ENCODE assay signal across 16 mouse cellular contexts in the genomic region with DNA sequence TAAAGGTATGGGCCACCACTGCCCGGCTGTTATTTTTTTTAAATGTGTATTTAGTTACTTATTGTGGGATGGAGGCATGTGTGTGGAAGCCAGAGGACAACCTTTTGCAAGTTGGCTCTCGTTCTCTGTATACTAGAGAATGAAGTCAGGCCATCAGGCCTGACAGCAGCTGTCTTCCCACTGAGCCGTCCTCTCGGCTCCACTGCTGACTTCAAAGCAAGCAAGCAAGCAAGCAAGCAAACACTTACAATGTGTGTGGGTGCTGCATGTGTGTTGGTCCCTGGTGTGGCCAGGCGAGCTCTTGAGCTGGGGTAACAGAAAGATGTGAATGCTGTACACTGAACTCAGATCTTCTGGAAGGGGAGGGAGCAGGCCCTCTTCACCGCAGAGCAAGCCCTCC. TPM values are rescaled to one million over a fixed set of nuclear protein-coding genes. Genes with fewer than 3 reads are reported as not detected.
A peak's percentile ranks its signal among the peaks of the same experiment; 100 is the strongest.
DNase-seq lines count a peak whose midpoint lies in the region; ATAC-seq and TF ChIP-seq lines count a peak whose summit lies in the region.
"Had no signal": no experiment of that assay in that cellular context is flagged by ENCODE, and none has a peak within 500 bp of the region (broad histone marks: within the 10 kb centered on the region; RNA-seq: fewer than 3 reads in every experiment).

No protein-coding gene starts in this region.

- no peak overlapping the region for H3K9ac ChIP-seq in heart, postnatal 0 days (replicated peaks; ENCODE audit: low read depth, low read length)
- H3K9ac ChIP-seq in stomach, postnatal 0 days (ENCODE audit: low read length), result no peak overlapping the region
- H3K9ac ChIP-seq: embryonic facial prominence, embryonic 13.5 days; liver, embryonic 15.5 days had no signal

- 73% methylated on average over 6 of the region's 6 CpGs for WGBS in heart, postnatal 0 days
- WGBS in stomach, postnatal 0 days, result 68% methylated on average over 6 of the region's 6 CpGs

- peak overlapping the region; percentile 78 for H3K27ac ChIP-seq in heart, postnatal 0 days (ENCODE audit: low read depth)
- H3K27ac ChIP-seq in stomach, postnatal 0 days (replicated peaks), result 0 out of 2 replicates have a peak overlapping the region, but pooled peaks have one; percentile 2
- H3K27ac ChIP-seq: embryonic facial prominence, embryonic 13.5 days; kidney, postnatal 0 days; limb, embryonic 10.5 days; liver, embryonic 15.5 days; macrophage had no signal

- H3K4me2 ChIP-seq in heart, postnatal 0 days (ENCODE audit: low read depth, low read length), result no peak overlapping the region
- H3K4me2 ChIP-seq in stomach, postnatal 0 days (replicated peaks; ENCODE audit: low read depth), result no peak overlapping the region
- H3K4me2 ChIP-seq: embryonic facial prominence, embryonic 13.5 days; liver, embryonic 15.5 days had no signal

- H3K9me3 ChIP-seq in heart, postnatal 0 days (replicated peaks; ENCODE audit: control insufficient read depth, low read length), result no peaks in the 10 kb centered on the region
- no peaks in the 10 kb centered on the region for H3K9me3 ChIP-seq in megakaryocyte, embryonic 14.5 days
- H3K9me3 ChIP-seq in stomach, postnatal 0 days (ENCODE audit: control insufficient read depth, low read length), result no peaks in the 10 kb centered on the region
- H3K9me3 ChIP-seq: embryonic facial prominence, embryonic 13.5 days; limb, embryonic 10.5 days; liver, embryonic 15.5 days had no signal

- H3K36me3 ChIP-seq in heart, postnatal 0 days (replicated peaks; ENCODE audit: control insufficient read depth, insufficient read depth, low read length), result peaks cover 22% of the 10 kb centered on the region
- H3K36me3 ChIP-seq in megakaryocyte, embryonic 14.5 days (replicated peaks; ENCODE audit: low read length), result peaks cover 68% of the 10 kb centered on the region
- H3K36me3 ChIP-seq in stomach, postnatal 0 days (ENCODE audit: control insufficient read depth, insufficient read depth, low read length), result peaks cover 10% of the 10 kb centered on the region

- H3K27me3 ChIP-seq in heart, postnatal 0 days (ENCODE audit: control insufficient read depth, insufficient read depth, low read length), result no peaks in the 10 kb centered on the region
- H3K27me3 ChIP-seq in megakaryocyte, embryonic 14.5 days (replicated peaks), result no peaks in the 10 kb centered on the region
- H3K27me3 ChIP-seq in stomach, postnatal 0 days (ENCODE audit: control insufficient read depth, insufficient read depth, low read length), result no peaks in the 10 kb centered on the region
- H3K27me3 ChIP-seq: embryonic facial prominence, embryonic 13.5 days; liver, embryonic 15.5 days had no signal

- H3K4me3 ChIP-seq in heart, postnatal 0 days (ENCODE audit: low read depth, low read length), result no peak overlapping the region
- H3K4me3 ChIP-seq in megakaryocyte, embryonic 14.5 days (replicated peaks), result peak overlapping the region; percentile 62
- H3K4me3 ChIP-seq in stomach, postnatal 0 days (ENCODE audit: low read depth, low read length), result no peak overlapping the region
- H3K4me3 ChIP-seq: embryonic facial prominence, embryonic 13.5 days; limb, embryonic 10.5 days; liver, embryonic 15.5 days had no signal

- TF ChIP-seq EP300 in heart, postnatal 0 days (IDR thresholded peaks at IDR 0.05; ENCODE audit: low read depth), result no peak
- no peak for TF ChIP-seq EP300 in stomach, postnatal 0 days (optimal IDR thresholded peaks at IDR 0.05)

- no peak for DNase-seq in frontal cortex, adult 2 months (ENCODE audit: extremely low spot score in 1 of 2, low spot score in 1 of 2)
- DNase-seq in heart, postnatal 0 days (ENCODE audit: low spot score), result no peak
- no peak for DNase-seq in heart, postnatal 10 days
- no peak for DNase-seq in stomach, postnatal 0 days (ENCODE audit: low spot score)
- DNase-seq: adrenal gland, adult 8-10 months; right cerebral cortex, adult 18-20 months had no signal

- TF ChIP-seq CTCF in heart, postnatal 0 days (IDR thresholded peaks at IDR 0.05; ENCODE audit: low read depth), result no peak
- no peak for TF ChIP-seq CTCF in stomach, postnatal 0 days (IDR thresholded peaks at IDR 0.05; ENCODE audit: low read depth)

- intact Hi-C loops in heart, postnatal 10 days (cut with DNase I), result no loop called here

- peak; percentile 54 for ATAC-seq in frontal cortex, adult (ENCODE audit: low TSS enrichment)
- no peak for ATAC-seq in heart, postnatal 0 days (ENCODE audit: insufficient read depth, low read depth)
- ATAC-seq in megakaryocyte, adult 5-6 weeks (ENCODE audit: poor library complexity, severe bottlenecking), result no peak
- ATAC-seq in stomach, postnatal 0 days (ENCODE audit: low FRiP score, low TSS enrichment), result no peak
- ATAC-seq in CD4-positive, CD25-positive, alpha-beta regulatory T cell, adult 4 months, result no peak
- ATAC-seq: forebrain, embryonic 14.5 days had no signal

- H3K4me1 ChIP-seq in heart, postnatal 0 days (ENCODE audit: control insufficient read depth, insufficient read depth), result peaks cover 60% of the 10 kb centered on the region
- peaks cover 92% of the 10 kb centered on the region for H3K4me1 ChIP-seq in megakaryocyte, embryonic 14.5 days
- H3K4me1 ChIP-seq in stomach, postnatal 0 days (replicated peaks; ENCODE audit: control insufficient read depth, insufficient read depth), result no peaks in the 10 kb centered on the region

RNA-seq across cellular contexts. Expression of a gene that starts 27.9 kb away (rescaled TPM):
- 152 and 158 TPM in 2 replicates for polyA plus RNA-seq in frontal cortex, adult 2 months (2012; rRNA removed)
- total RNA-seq in heart, postnatal 0 days (2014; rRNA removed; ENCODE audit: low replicate concordance), result 61.5 and 74.0 TPM in 2 replicates
- 22.6 and 26.7 TPM in 2 replicates for polyA plus RNA-seq in heart, postnatal 0 days (2015; fragmentation: Nextera tagmentation; extraction: Ambion mirVana)
- 10 to 100 TPM; 82.3 to 85.3 TPM for total RNA-seq in heart, postnatal 10 days (2021)
- 13.8 and 21.9 TPM in 2 replicates for polyA plus RNA-seq in megakaryocyte, embryonic 14.5 days (2012; ENCODE audit: insufficient read depth, low replicate concordance)
- total RNA-seq in megakaryocyte, adult 5-6 weeks (2015), result 17.9 and 32.0 TPM in 2 replicates
- 24.4 and 26.3 TPM in 2 replicates for total RNA-seq in megakaryocyte, adult 5-6 weeks (2017)
- 12.6 and 13.1 TPM in 2 replicates for polyA plus RNA-seq in stomach, postnatal 0 days (2015; fragmentation: Nextera tagmentation; extraction: Ambion mirVana)
- 10 to 100 TPM; 19.5 to 25.8 TPM for polyA plus RNA-seq in CD4-positive, CD25-positive, alpha-beta regulatory T cell, adult 4 months (2017; shearing (Covaris generic))

RNA-seq across cellular contexts. Expression of a gene that starts 37.7 kb away (rescaled TPM):
- polyA plus RNA-seq in frontal cortex, adult 2 months (2012; rRNA removed), result 67.0 and 72.5 TPM in 2 replicates
- total RNA-seq in heart, postnatal 0 days (2014; rRNA removed; ENCODE audit: low replicate concordance), result 142 and 167 TPM in 2 replicates
- polyA plus RNA-seq in heart, postnatal 0 days (2015; fragmentation: Nextera tagmentation; extraction: Ambion mirVana), result 74.8 and 82.4 TPM in 2 replicates
- 10 to 100 TPM; 78.2 to 87.8 TPM for total RNA-seq in heart, postnatal 10 days (2021)
- polyA plus RNA-seq in megakaryocyte, embryonic 14.5 days (2012; ENCODE audit: insufficient read depth, low replicate concordance), result 6.9 and 19.1 TPM in 2 replicates
- 619 and 646 TPM in 2 replicates for total RNA-seq in megakaryocyte, adult 5-6 weeks (2015)
- 482 and 494 TPM in 2 replicates for total RNA-seq in megakaryocyte, adult 5-6 weeks (2017)
- 108 and 110 TPM in 2 replicates for polyA plus RNA-seq in stomach, postnatal 0 days (2015; fragmentation: Nextera tagmentation; extraction: Ambion mirVana)
- polyA plus RNA-seq in CD4-positive, CD25-positive, alpha-beta regulatory T cell, adult 4 months (2017; shearing (Covaris generic)), result 100 to 1,000 TPM; 137 to 146 TPM

RNA-seq across cellular contexts. Expression of a gene that starts 43.2 kb away (rescaled TPM):
- 64.4 and 66.6 TPM in 2 replicates for polyA plus RNA-seq in frontal cortex, adult 2 months (2012; rRNA removed)
- 32.5 and 46.1 TPM in 2 replicates for total RNA-seq in heart, postnatal 0 days (2014; rRNA removed; ENCODE audit: low replicate concordance)
- polyA plus RNA-seq in heart, postnatal 0 days (2015; fragmentation: Nextera tagmentation; extraction: Ambion mirVana), result 37.1 and 41.8 TPM in 2 replicates
- total RNA-seq in heart, postnatal 10 days (2021), result 10 to 100 TPM; 22.1 to 25.7 TPM
- polyA plus RNA-seq in megakaryocyte, embryonic 14.5 days (2012; ENCODE audit: insufficient read depth, low replicate concordance), result 23.1 and 24.3 TPM in 2 replicates
- total RNA-seq in megakaryocyte, adult 5-6 weeks (2015), result 44.3 and 52.5 TPM in 2 replicates
- total RNA-seq in megakaryocyte, adult 5-6 weeks (2017), result 18.4 and 18.8 TPM in 2 replicates
- polyA plus RNA-seq in stomach, postnatal 0 days (2015; fragmentation: Nextera tagmentation; extraction: Ambion mirVana), result 28.6 and 29.4 TPM in 2 replicates
- 10 to 100 TPM; 30.1 to 39.8 TPM for polyA plus RNA-seq in CD4-positive, CD25-positive, alpha-beta regulatory T cell, adult 4 months (2017; shearing (Covaris generic))
